Mouse (Mus musculus) adrenal gland, adult 18-20 months (tissue): ENCODE measurements around the gene Olfr992. TPM values are rescaled to one million over a fixed set of nuclear protein-coding genes. Genes with fewer than 3 reads are reported as not detected.
"Not testable (repeated sequence)": the region's sequence is repeated elsewhere in the genome, so short reads cannot be mapped to it uniquely, and the experiment has no call there.

ENCODE experiments used
- DNase-seq, 2 experiments: peaks; one replicate each; pipeline ENCODE4 v3.0.0; 2021 to 2022; ENCODE audit warnings: low spot score in 2 of 2
- long read RNA-seq, 2 experiments: library from polyadenylated mRNA; stranded (forward); transcript quantifications; one replicate each; pipeline ENCODE4 v2.0.0; 2021
- total RNA-seq, 2 experiments: library from RNA; stranded (reverse); gene quantifications; 1 replicate in 1 of 2; 2 replicates in 1 of 2; pipeline ENCODE4 v1.2.3; 2021

Gene Olfr992
- not detected for total RNA-seq
- long read RNA-seq, experiment 1, result 0 reads
- long read RNA-seq, experiment 2, result 0 reads

DNA sequence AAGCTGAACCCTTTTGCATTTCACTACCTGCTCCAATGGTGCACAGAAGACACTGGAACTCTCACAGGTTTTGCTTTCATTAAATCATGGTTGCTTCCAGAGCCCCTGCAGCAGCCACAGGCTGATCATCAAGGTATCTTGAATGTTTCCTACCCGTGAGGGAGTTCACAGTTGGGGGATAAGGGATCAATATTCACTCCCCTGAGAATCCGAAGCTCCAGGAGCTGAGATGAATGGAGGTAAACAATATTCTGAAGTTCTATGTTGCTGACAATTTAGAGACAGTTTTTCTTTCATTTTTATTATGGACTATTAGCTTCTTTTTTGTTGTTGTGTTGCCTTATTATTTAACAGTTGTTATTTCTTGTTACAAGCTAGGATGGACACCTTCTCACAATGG is at the start of gene Olfr992:
Gene Olfr992, minus strand, starts transcription at position 101 of the 400 bp plus-strand sequence.
- DNase-seq, result no peak

DNA sequence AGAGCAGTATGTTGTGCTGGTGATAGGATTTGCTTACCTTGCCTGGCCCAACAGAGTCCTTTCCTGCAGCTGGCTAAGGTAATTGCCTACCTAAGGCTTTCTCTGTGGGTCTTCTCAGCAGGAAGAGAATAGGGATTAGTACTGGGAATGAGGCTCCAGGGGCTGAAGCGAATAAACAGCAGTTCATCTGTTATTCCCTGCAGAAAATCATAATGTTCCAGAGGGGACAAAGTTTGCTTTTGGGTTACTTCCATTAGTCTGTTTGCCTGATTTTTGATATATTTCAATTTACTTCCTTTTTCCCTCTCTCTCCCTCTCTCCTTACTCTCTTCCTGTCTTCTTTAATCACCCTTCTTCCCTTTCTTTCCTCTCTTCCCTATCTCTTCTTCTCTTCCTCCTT is 34.3 kb upstream of the Olfr992 start, which contains the start of gene Olfr995:
Gene Olfr995, minus strand, starts transcription at position 101 of the 400 bp plus-strand sequence.
- no peak for DNase-seq

DNA sequence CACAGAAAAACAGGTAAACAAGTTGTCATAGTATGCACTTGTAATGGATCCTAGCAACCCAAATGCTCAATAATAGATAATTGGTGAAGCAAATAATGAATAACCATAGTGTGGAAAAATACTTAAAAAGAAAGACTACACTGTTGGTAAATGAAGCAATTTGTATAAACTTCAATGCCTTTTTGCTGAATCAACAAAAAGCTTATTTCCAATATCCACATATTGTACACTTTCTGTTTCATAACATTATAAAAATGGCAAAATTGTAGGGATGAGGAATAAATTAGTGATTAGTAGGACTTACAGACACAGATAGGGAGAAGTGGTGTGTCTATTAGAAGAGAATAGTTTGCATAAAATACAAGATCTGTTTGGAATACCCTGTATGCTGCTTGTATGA is 33.3 kb upstream of the Olfr992 start:
- no peak for DNase-seq

DNA sequence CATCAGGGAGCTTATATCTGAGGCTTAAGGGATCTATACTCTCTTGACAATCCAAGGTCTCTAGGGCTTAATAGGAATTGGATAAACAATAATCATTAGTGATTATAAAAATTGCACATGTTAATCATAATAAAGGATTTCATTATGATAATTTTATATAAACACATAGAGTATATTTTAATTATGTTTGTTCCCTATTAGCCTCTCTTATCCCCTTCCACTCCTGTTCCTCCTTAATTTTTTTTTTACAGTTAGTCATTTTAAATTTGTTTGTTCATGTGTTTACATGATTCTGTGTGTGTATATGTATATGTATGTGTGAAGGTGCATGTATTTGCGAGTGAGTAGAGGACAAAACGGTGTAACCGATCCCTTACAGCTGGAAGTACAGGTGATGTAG is 27.1 kb upstream of the Olfr992 start, which contains the start of gene Olfr994:
Gene Olfr994, minus strand, starts transcription at position 101 of the 400 bp plus-strand sequence.
- no peak for DNase-seq

DNA sequence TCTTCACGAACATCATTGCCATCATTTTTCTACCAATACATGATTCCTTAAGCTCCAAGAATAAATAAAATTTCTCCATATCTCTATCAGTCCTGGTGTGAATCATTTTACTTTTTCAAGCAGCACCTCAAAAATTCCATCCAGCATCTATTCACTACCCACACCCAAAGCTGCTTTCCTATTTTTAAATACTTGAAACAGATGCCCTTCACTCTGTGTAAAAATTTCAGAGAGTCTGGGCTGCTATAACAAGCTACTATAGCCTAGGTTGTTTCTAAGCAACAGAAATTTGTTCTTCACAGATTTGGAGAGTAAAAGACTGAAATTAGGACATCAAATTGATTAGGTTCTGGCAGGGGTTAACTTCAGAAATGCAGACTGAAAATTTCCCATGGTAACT is 16.6 kb upstream of the Olfr992 start:
- no peak for DNase-seq

DNA sequence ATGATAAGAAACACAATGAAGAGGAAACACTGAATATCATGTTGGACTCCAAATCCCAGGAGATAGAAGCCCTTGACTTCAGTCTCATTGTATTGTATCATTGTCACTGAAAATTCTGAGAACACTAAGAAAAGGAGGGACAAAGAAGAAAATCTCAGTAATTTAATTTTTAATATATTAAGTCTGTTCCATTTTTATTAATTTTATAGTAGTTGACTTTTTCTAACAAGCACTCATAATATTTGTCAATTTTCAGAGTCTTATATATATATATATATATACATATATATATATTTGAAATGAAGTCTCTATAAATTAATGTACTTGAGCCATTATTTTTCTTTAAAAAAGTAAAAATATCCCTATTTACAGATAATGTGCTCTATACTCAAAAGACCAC is 5.5 kb upstream of the Olfr992 start, which contains the start of gene Olfr993:
Gene Olfr993, minus strand, starts transcription at position 101 of the 400 bp plus-strand sequence.
- no peak for DNase-seq

DNA sequence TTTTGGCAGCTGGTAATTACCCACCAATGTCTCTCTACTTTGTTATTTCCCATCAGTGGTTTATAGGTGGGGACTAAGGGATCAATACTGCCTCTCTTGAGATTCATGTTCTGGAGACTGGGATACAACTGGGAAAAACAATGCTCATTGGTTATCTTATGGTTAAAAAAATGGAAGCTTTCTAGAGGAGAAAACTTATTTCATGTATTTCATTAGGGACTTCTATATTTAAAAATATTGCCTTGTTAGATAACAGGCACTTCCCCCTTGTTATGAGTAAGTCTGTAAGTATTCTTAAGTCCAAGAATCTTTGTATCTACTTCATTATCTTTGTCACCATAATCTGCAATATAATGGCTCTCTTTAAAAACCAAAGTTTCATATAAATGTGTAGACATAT is 46.1 kb downstream of the Olfr992 start, which contains the start of gene Olfr988:
Gene Olfr988, minus strand, starts transcription at position 101 of the 400 bp plus-strand sequence.
- not testable (repeated sequence) for DNase-seq

Other genes starting within 250 kb of the Olfr992 start
- 10 to 100 TPM; 17.0 to 20.0 TPM for gene Lrrc55, start 212.3 kb downstream of the Olfr992 start, total RNA-seq
- gene Olfr987, start 70.2 kb downstream of the Olfr992 start, total RNA-seq, result not detected
- not detected for gene Olfr988, start 46.2 kb downstream of the Olfr992 start, total RNA-seq
- not detected for gene Olfr993, start 5.4 kb upstream of the Olfr992 start, total RNA-seq
- not detected for gene Olfr994, start 27.0 kb upstream of the Olfr992 start, total RNA-seq
- not detected for gene Olfr995, start 34.2 kb upstream of the Olfr992 start, total RNA-seq
- under 1 TPM; 0.13 to 0.20 TPM for gene 4833423E24Rik, start 109.6 kb upstream of the Olfr992 start, total RNA-seq
- not detected for gene Olfr996, start 169.7 kb upstream of the Olfr992 start, total RNA-seq
- not detected for gene Olfr998, start 179.5 kb upstream of the Olfr992 start, total RNA-seq
- not detected for gene Olfr1000, start 202.4 kb upstream of the Olfr992 start, total RNA-seq
- gene Olfr1002, start 241.2 kb upstream of the Olfr992 start, total RNA-seq, result not detected